Mouse (Mus musculus) myocyte (in vitro differentiated cells): Measurements from ENCODE around the gene Pitpnm3.

Experiments
- CEBPB ChIP-seq: IDR thresholded peaks from 2 replicates; pipeline ENCODE4 v1.6.1; 2011; ENCODE audit warnings: mild to moderate bottlenecking, moderate library complexity; ENCODE audit not compliant: poor library complexity, insufficient read depth, severe bottlenecking
- POLR2A ChIP-seq: IDR thresholded peaks from one replicate; pipeline ENCODE4 v1.6.1; 2011; ENCODE audit warnings: low read depth, mild to moderate bottlenecking, control low read depth, moderate library complexity; ENCODE audit not compliant: insufficient read length

DNA sequence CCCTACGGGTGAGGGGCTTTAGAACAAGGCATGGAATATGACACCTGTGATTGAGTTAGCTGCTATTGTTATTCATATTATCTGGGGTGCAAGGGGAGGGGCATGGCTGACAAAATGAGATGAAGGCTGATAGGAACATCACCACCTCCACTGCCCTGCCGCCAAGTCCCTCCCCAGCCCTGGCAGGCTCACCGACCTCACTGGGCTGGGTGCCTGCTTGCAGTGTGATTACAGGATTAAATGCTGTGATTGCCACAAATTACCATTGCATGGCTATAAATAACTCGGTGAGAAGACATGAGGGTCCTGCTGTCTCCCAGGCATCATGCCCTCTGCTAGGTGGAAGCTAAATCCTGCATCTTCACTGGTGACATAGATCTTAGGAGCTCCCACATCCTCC, 56.9 kb downstream of the Pitpnm3 start:
- TF ChIP-seq CEBPB, result no peak
- TF ChIP-seq POLR2A, result no peak
